Mouse (Mus musculus): ENCODE data around the gene Tfdp1.

The Tfdp1 gene

GRCm38 (mm10) chr8:13353155-13353833 lies 14.7 kb downstream of the Tfdp1 start:
- DNase-seq (ENCODE audit: low spot score), result no peak

- DNase-seq (ENCODE audit: low spot score), result no peak
Observed at GRCm38 (mm10) chr8:13353883-13354282, 15.3 kb downstream of the Tfdp1 start.

- DNase-seq (ENCODE audit: low spot score), result no peak
Observed at GRCm38 (mm10) chr8:13356221-13356620, 17.7 kb downstream of the Tfdp1 start.

- DNase-seq (ENCODE audit: low spot score), result no peak
Observed at GRCm38 (mm10) chr8:13356681-13357080, 18.1 kb downstream of the Tfdp1 start.

GRCm38 (mm10) chr8:13360213-13360612 lies 21.7 kb downstream of the Tfdp1 start:
- no peak for DNase-seq (ENCODE audit: low spot score)

- DNase-seq (ENCODE audit: low spot score), result no peak
Observed at GRCm38 (mm10) chr8:13361865-13362264, 23.3 kb downstream of the Tfdp1 start.

GRCm38 (mm10) chr8:13373151-13373662 lies 34.7 kb downstream of the Tfdp1 start:
- DNase-seq (ENCODE audit: low spot score), result no peak

GRCm38 (mm10) chr8:13381630-13382029 lies 43.1 kb downstream of the Tfdp1 start:
- no peak for DNase-seq (ENCODE audit: low spot score)

- no peak for DNase-seq (ENCODE audit: low spot score)
Observed at GRCm38 (mm10) chr8:13382536-13382935, 44.0 kb downstream of the Tfdp1 start.

GRCm38 (mm10) chr8:13382999-13383398 lies 44.4 kb downstream of the Tfdp1 start:
- no peak for DNase-seq (ENCODE audit: low spot score)

- no peak for DNase-seq (ENCODE audit: low spot score)
Observed at GRCm38 (mm10) chr8:13386366-13386765, 47.8 kb downstream of the Tfdp1 start.

- DNase-seq (ENCODE audit: low spot score), result no peak
Observed at GRCm38 (mm10) chr8:13387728-13388127, 49.2 kb downstream of the Tfdp1 start.

GRCm38 (mm10) chr8:13388744-13389143 lies 50.2 kb downstream of the Tfdp1 start:
- no peak for DNase-seq (ENCODE audit: low spot score)

GRCm38 (mm10) chr8:13393869-13394268 lies 55.3 kb downstream of the Tfdp1 start:
- no peak for DNase-seq (ENCODE audit: low spot score)

GRCm38 (mm10) chr8:13396725-13397124 lies 58.2 kb downstream of the Tfdp1 start, which contains the start of gene Atp4b:
Gene Atp4b, minus strand, starts transcription at chr8:13396825.
- no peak for DNase-seq (ENCODE audit: low spot score)

- DNase-seq (ENCODE audit: low spot score), result no peak
Observed at GRCm38 (mm10) chr8:13403517-13403916, 65.0 kb downstream of the Tfdp1 start.

- no peak for DNase-seq (ENCODE audit: low spot score)
Observed at GRCm38 (mm10) chr8:13404666-13405131, 66.1 kb downstream of the Tfdp1 start, which contains the start of gene Grk1. Gene Grk1, plus strand, starts transcription at chr8:13405081.

- no peak for DNase-seq (ENCODE audit: low spot score)
Observed at GRCm38 (mm10) chr8:13406011-13406410, 67.5 kb downstream of the Tfdp1 start.

GRCm38 (mm10) chr8:13411597-13411996 lies 73.0 kb downstream of the Tfdp1 start:
- DNase-seq (ENCODE audit: low spot score), result peak; percentile 64

- DNase-seq (ENCODE audit: low spot score), result peak; percentile 60
Observed at GRCm38 (mm10) chr8:13412891-13413558, 74.5 kb downstream of the Tfdp1 start.

- DNase-seq (ENCODE audit: low spot score), result no peak
Observed at GRCm38 (mm10) chr8:13413823-13414390, 75.4 kb downstream of the Tfdp1 start.

GRCm38 (mm10) chr8:13415879-13416278 lies 77.3 kb downstream of the Tfdp1 start:
- DNase-seq (ENCODE audit: low spot score), result no peak

- DNase-seq (ENCODE audit: low spot score), result no peak
Observed at GRCm38 (mm10) chr8:13419111-13419639, 80.6 kb downstream of the Tfdp1 start.

All from ovary, postnatal 36 days (tissue).